Mouse (Mus musculus): ENCODE results near the gene Slc25a21.

DNA sequence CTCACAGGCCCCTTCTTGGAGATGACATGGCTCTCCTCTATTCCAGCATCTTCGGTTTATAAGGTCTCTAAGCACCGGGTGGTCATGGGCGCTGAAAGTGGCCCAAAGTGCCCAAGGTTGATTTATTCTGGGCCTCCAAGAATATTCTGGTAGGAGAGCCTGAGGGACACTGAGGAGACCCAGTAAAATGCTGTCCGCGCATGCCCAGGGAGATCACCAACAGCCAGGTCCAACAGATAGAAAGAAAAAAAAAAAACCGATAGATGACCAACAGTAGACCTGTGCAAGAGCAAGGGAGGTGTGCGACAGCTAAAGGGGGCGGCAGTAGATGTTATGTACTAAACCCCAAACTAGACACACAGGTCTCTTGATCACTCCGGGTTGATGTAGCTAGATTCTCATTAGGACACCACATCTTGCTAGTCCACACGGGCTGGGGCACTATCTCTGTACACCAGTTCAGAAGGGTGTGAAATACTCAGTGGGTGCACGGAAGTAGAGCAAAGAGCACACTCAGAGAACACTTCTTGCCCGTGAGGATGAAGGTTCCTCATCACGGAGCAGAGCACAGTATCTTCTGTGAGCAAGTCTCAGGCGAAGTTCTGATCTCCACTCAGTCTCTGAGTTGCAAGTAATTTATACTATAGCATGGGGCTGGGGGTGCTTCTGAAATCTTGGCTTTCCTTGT is 503.7 kb downstream of the Slc25a21 start:
- TF ChIP-seq CHD2 (IDR thresholded peaks at IDR 0.05; ENCODE audit: low read depth, low read length) (no peak), ZC3H11A (IDR thresholded peaks at IDR 0.05; ENCODE audit: borderline replicate concordance, low read depth, low read length) (no peak), MAFK (IDR thresholded peaks at IDR 0.05; ENCODE audit: insufficient read depth, low read depth, low read length) (no peak), HCFC1 (IDR thresholded peaks at IDR 0.05; ENCODE audit: borderline replicate concordance, insufficient read depth, low read length) (no peak)
